Mouse (Mus musculus): ENCODE measurements around the gene Ccn5.

Gene Ccn5

DNA sequence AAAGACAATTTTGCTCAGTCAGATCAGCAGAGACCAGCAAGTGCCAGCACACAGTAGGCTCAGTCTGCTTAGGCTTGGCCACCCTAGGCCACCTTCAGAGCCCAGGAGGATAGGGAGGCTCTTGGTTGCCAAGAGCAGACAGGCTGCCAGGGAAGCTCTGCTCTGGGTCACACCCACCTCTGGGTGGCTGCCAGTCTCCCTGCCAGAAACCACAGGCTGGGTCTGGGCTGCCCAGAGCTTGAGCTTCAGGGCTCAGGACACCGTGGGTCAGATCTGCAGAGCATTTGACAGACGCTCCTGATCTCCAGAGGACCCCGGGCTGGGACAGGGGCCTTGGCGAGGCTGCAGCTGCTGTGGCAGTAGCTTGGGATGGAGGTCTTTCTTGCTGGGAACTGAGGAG, at the start of gene Ccn5:
Gene Ccn5 (plus strand): TSS at position 255 of the 400 bp plus-strand sequence.
- peak; percentile 93 for DNase-seq (ENCODE audit: low read depth)

GRCm38 (mm10) chr2:163776661-163777060, 44.0 kb upstream of the Ccn5 start:
- DNase-seq (ENCODE audit: low read depth) = no peak

GRCm38 (mm10) chr2:163777061-163777460, 43.6 kb upstream of the Ccn5 start:
- DNase-seq (ENCODE audit: low read depth) = no peak

GRCm38 (mm10) chr2:163778896-163779295, 41.8 kb upstream of the Ccn5 start:
- no peak for DNase-seq (ENCODE audit: low read depth)

DNA sequence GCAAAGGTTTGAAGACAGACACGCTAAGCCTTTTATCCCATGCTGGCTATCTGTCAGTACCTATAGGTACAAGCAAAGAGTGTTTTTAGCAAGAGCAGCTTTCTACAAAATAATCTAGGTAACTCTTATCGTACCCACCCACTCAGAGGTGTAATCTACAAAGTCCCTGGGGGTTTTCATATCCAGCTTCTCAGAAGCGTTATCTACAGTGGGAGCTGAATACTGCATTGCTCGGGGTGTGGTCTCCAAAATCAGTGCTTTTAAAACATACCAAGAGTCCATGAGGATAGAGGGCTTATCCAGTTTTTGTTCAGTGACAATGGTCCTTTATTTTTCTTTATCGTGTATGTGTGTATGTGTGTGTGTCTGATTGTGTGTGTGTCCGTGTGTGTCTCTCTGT, 37.3 kb upstream of the Ccn5 start:
- no peak for DNase-seq (ENCODE audit: low read depth)

DNA sequence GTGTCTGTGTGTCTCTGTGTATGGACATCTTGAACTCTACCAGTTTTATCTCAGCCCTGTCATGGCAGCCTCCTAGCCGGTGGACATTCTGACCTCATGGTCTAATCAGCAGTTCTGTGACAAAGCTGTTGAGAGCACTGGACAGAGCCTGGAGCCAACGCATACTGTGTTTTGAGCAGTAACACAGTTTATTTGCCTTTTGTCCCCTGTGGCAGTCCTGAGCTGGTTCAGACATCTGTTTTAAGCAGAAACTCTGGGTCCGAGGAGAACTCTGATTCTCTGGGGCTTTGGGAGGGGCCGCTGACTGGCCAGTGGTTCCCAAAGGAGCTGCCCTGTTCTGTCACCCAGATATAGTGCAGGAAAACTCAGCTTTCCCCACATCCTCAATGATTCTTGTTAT, 36.8 kb upstream of the Ccn5 start:
- DNase-seq (ENCODE audit: low read depth) = no peak

GRCm38 (mm10) chr2:163787086-163787485, 33.6 kb upstream of the Ccn5 start:
- no peak for DNase-seq (ENCODE audit: low read depth)

GRCm38 (mm10) chr2:163787709-163788108, 33.0 kb upstream of the Ccn5 start:
- peak; percentile 85 for DNase-seq (ENCODE audit: low read depth)

- DNase-seq (ENCODE audit: low read depth) = peak; percentile 94
Measured at GRCm38 (mm10) chr2:163788484-163788883, 32.2 kb upstream of the Ccn5 start.

GRCm38 (mm10) chr2:163798411-163798810, 22.2 kb upstream of the Ccn5 start:
- DNase-seq (ENCODE audit: low read depth) = peak; percentile 95

GRCm38 (mm10) chr2:163800832-163801231, 19.8 kb upstream of the Ccn5 start:
- DNase-seq (ENCODE audit: low read depth) = peak; percentile 89

DNA sequence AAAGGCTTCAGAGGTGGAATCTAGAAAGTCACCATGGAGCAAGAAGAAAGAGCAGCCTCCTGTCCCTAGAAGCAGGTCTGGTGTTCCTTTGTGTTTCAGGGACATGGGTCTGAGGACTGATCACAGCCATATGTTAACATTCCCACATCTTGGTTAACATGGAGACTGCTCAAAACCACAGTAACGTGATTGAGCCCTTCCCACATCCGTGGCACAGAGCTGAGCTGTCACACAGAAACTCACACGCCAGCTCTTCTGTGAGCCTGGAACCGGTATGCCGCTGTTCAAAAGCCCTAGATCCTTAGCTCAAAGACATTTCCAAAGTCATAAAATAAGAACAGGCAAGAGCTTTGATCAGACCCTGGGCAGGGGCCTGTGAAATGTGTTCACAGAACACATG, 19.3 kb upstream of the Ccn5 start:
- DNase-seq (ENCODE audit: low read depth) = peak; percentile 61

DNA sequence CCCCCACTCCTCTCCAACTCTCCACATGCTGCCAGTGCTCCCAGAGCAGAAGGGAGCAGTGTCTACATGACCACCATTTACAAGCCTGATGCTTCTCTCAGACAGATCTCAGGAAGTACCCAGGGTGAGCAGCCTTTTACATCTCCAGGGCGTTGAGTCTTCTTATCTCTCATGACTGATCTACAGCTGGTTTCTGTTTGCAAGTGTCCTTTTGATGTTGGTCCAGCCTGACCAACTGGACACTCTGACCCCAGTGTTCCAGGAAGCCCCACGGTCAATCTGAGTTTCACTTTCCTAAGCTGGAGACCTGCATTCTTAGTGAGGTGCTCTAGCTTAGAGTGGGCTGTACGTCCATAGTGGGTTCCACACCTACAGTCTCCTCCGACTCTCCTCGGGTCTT, 16.8 kb upstream of the Ccn5 start:
- peak; percentile 31 for DNase-seq (ENCODE audit: low read depth)

DNA sequence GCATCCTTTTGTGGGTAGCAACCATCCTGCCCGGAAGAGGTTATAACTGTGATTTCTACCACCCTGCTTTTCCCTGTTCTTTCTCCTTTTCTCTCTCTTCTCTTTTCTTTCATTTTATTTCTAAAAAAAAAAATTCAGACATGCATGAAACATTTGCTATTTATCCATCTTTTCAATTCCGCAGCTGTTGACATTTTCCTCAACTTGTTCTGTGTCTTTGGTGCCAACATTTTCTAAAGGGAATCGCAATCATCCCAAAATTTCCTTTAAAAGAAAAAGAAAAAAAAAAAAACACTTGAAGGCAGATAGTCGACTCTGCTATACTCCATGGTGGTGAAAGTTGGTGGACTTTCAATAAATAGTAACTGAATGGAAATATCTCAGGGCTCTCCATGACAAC, 11.5 kb upstream of the Ccn5 start:
- no peak for DNase-seq (ENCODE audit: low read depth)

DNA sequence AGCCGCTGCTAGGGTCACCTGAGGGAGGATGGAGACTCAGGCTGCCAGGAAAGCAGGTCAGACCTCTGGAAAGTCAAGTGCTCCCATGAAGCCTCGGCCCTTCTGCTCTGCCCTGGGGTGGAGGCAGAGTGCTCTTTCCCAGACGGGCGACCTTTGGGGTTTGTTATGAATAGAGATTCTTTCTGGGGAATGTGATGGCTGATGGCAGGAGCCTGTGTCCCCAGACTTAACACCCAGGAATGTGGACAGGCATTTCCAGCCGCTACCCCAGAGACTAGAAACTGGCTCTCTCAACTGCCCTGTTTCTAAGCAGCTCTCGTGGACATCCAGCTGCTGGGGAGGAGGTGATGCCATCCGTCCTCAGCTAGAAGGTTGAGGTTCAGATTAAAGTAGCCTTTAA, 11.0 kb upstream of the Ccn5 start:
- no peak for DNase-seq (ENCODE audit: low read depth)

GRCm38 (mm10) chr2:163813077-163813476, 7.6 kb upstream of the Ccn5 start:
- DNase-seq (ENCODE audit: low read depth) = peak; percentile 54

- DNase-seq (ENCODE audit: low read depth) = peak; percentile 89
Measured at GRCm38 (mm10) chr2:163814739-163815465, 5.8 kb upstream of the Ccn5 start.

- DNase-seq (ENCODE audit: low read depth) = peak; percentile 85
Measured at GRCm38 (mm10) chr2:163823248-163823647, 2.6 kb downstream of the Ccn5 start.

GRCm38 (mm10) chr2:163823771-163824170, 3.1 kb downstream of the Ccn5 start:
- peak; percentile 71 for DNase-seq (ENCODE audit: low read depth)

DNA sequence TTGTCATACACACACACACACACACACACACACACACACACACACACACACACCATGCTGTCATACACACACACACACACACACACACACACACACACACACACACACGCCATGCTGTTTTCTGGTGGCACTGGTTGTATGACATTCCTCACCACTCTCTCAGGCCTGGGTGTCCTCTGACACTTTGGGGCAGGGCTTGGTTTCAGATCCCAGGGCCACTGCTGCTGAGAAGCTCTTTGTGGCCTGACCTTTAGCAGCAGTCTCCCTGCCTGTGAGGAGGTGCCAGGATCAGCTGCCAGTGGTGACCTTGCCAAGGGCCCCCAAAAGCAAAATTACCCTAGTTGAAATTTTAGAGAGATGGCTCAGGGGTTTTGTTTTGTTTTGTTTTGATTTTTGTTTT, 5.2 kb downstream of the Ccn5 start:
- no peak for DNase-seq (ENCODE audit: low read depth)

DNA sequence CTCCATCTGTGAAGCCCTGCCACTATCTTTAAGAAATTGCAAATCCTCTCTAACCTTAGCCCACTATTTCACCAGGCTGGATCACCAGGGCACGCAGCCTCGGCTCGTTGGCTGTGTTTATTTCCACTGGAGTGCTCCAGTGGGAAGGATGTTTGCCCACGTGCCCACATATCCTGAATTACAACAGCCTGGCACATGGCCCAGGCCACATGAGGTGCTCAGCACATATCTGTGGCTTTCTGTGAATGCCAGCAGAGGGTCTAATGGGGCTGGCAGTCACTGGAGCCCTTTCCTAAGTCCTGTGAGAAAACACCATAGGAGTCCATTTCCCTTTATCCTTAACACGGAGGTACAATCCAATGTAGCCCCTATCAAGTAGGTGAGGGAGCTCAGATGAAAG, 5.8 kb downstream of the Ccn5 start:
- peak; percentile 71 for DNase-seq (ENCODE audit: low read depth)

DNA sequence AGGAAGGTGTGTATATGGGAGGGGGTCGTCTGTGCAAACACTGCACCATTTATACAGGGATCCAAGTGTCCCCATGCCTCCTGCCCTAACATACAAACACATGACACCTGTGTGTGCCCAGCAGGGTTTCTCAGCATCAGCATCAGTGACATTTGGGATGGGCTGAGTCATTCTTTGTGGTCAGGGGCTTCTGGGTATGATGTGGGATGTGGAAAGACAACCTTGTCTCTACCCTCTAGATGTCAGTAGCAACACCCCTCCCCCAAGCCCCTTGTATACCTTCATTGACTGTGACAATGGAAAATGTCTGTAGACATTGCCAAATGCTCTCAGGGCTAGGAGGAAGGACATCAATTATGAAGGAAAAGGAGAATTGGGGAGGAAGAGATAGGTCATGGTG, 10.5 kb downstream of the Ccn5 start:
- DNase-seq (ENCODE audit: low read depth) = no peak

DNA sequence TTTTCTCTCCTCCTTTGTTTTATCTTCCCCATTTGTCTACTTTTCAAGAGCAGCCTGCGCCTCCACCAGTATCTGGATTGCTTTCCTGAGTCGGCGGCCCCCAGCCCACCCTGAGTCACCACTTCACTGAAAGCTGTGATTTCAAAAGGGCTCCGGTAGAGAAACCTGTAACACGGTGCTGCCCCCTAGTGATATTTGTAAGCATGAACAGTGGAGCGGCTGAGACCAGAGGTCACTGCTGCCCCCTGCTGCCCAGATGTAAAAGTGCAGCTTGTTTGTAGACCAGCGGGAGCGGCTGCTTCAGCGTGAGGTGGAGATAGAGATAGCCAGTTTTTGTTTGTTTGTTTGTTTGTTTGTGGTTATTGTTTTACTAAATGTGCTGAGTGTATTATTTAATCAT, 17.4 kb downstream of the Ccn5 start:
- peak; percentile 89 for DNase-seq (ENCODE audit: low read depth)

- no peak for DNase-seq (ENCODE audit: low read depth)
Measured at GRCm38 (mm10) chr2:163839519-163839918, 18.9 kb downstream of the Ccn5 start.

Data from NIH3T3 (cell line).